Mouse (Mus musculus): ENCODE measurements around the gene Shisa8. TPM values are rescaled to one million over a fixed set of nuclear protein-coding genes. Genes with fewer than 3 reads are reported as not detected.

Gene Shisa8
- polyA plus RNA-seq, 1 experiment from 2014 or later: 0.08 TPM

DNA sequence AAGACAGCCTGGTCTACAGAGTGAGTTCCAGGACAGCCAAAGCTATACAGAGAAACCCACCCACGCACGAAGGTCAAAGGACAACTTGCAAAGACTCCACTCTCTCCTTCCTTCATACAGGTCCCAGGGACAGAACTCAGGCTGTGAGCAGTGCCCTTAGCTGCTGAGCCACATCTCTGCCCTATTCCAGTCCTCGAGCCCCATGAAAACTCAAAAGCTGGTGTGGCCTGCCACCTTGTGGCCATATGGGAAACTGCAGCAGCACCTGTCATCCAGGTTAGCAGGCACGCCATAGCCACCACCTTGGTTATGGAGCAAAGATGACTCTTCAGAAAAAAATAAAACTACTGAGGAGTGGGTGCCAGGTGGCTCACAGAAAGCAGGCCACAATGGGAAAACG lies 23.9 kb upstream of the Shisa8 start:
- Histone ChIP-seq H3K36me3 (replicated peaks) (peaks cover 28% of the 10 kb centered on the region), H3K4me3 (replicated peaks) (no peak overlapping the region), H3K27ac (replicated peaks) (no peak overlapping the region), H3K9me3 (replicated peaks) (no peaks in the 10 kb centered on the region), H3K27me3 (no peaks in the 10 kb centered on the region), H3K4me2 (no peak overlapping the region), H3K4me1 (replicated peaks) (peaks cover 21% of the 10 kb centered on the region), H3K9ac (no peak overlapping the region)
- ATAC-seq (ENCODE audit: insufficient read depth): peak; percentile 50; the same call in 1 of the 2 replicates
- WGBS (ENCODE audit: insufficient replicate concordance): 14% methylated on average over 5 of the region's 5 CpGs

DNA sequence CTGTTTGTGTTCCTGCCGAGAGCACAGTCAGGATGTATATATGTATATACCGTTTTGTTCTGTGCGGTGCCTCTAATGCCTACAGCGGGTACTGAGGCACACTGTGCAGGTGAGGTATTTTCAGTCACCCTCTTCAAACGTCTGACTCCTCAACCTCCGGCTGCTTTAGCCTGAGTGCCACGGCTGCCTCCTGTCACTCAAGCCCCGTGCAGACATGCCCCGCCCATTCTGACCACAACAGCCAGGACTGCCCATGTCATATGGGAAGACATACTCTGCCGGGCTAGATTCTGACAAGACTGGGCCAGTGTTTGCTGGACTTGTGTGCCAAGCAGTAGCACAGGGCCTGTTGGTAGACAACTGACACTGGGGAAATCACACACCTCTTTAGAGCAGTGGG lies 23.0 kb upstream of the Shisa8 start:
- ATAC-seq (ENCODE audit: insufficient read depth): 0 out of 2 replicates have a peak, but pooled peaks have one; percentile 14
- H3K4me2 ChIP-seq: no peak overlapping the region
- WGBS (ENCODE audit: insufficient replicate concordance): 38% methylated on average over 10 of the region's 10 CpGs
- H3K4me3 ChIP-seq (replicated peaks): no peak overlapping the region
- peaks cover 28% of the 10 kb centered on the region for H3K36me3 ChIP-seq (replicated peaks)
- H3K27me3 ChIP-seq: no peaks in the 10 kb centered on the region
- H3K4me1 ChIP-seq (replicated peaks): peaks cover 21% of the 10 kb centered on the region
- H3K9me3 ChIP-seq (replicated peaks): no peaks in the 10 kb centered on the region
- no peak overlapping the region for H3K9ac ChIP-seq
- H3K27ac ChIP-seq (replicated peaks): 0 out of 2 replicates have a peak overlapping the region, but pooled peaks have one; percentile 19

DNA sequence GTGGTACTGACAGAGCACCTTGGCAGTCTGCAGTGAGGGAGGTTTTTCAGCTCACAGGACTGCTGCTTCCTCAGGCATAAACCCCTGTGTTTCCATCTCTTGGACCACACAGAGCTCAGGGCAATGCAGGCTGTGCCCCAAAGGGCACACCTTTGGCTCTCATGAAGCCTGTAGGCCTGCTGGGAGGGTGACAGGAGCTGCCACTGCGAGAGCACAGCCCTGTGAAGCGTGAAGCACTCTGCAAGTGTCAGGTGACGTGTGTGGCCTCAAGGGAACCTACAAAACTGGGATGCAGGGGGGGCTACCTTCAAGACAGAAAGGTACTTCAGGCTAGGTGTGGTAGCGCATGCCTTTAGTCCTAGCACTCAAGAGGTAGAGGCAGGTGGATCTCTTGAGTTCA lies 20.0 kb upstream of the Shisa8 start:
- H3K9me3 ChIP-seq (replicated peaks): no peaks in the 10 kb centered on the region
- peaks cover 13% of the 10 kb centered on the region for H3K36me3 ChIP-seq (replicated peaks)
- H3K27me3 ChIP-seq: no peaks in the 10 kb centered on the region
- 83% methylated on average over 4 of the region's 4 CpGs for WGBS (ENCODE audit: insufficient replicate concordance)
- H3K4me1 ChIP-seq (replicated peaks): peaks cover 45% of the 10 kb centered on the region
- ATAC-seq (ENCODE audit: insufficient read depth): no peak
- no peak overlapping the region for H3K27ac ChIP-seq (replicated peaks)
- H3K9ac ChIP-seq: no peak overlapping the region
- no peak overlapping the region for H3K4me3 ChIP-seq (replicated peaks)
- no peak overlapping the region for H3K4me2 ChIP-seq

DNA sequence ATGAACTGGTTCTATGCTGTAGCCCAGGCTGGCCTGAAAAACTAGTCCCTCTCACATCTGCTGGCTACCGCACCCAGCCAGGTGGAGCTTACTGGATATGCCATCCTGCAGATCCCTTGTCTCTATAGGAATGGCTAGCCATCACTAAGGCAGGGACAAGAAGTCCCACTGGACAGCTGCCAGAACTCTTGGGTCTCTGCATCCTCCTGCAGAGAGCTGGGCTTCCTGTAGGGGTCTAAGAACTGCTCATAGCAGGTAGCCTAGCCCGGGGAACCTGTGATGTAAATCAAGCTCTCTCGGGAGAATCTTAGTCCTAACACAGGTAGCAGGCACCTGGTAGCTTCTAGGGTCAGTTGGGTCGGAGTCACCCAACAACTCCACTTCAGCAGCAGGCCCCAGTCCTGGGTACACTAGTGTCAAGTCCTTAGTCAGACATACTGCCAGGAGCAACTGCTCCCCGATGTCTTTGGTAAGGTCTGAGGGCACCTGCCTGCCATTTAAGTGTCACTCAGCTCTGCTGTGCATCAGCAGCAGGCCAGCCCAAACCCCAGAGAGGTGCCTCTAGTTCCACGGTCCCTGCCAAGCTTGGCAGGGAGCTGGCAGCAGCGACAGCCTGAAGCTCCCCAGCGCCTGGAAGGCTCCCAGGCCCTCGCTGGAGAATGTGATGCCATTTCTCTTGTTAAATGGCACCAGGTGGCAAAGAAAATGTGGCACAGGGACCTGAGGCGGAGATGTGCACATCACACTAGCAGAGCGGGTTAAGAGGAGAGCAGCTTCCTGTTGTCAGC lies 19.2 kb upstream of the Shisa8 start:
- Histone ChIP-seq H3K36me3 (replicated peaks) (peaks cover 7% of the 10 kb centered on the region), H3K4me2 (no peak overlapping the region), H3K4me3 (replicated peaks) (no peak overlapping the region), H3K27me3 (peaks cover 1% of the 10 kb centered on the region; the same call in 1 of the 2 replicates), H3K9ac (no peak overlapping the region), H3K9me3 (replicated peaks) (no peaks in the 10 kb centered on the region), H3K4me1 (replicated peaks) (peaks cover 46% of the 10 kb centered on the region), H3K27ac (replicated peaks) (no peak overlapping the region; the same call in 1 of the 2 replicates)
- 68% methylated on average over 11 of the region's 11 CpGs for WGBS (ENCODE audit: insufficient replicate concordance)
- ATAC-seq (ENCODE audit: insufficient read depth): no peak

DNA sequence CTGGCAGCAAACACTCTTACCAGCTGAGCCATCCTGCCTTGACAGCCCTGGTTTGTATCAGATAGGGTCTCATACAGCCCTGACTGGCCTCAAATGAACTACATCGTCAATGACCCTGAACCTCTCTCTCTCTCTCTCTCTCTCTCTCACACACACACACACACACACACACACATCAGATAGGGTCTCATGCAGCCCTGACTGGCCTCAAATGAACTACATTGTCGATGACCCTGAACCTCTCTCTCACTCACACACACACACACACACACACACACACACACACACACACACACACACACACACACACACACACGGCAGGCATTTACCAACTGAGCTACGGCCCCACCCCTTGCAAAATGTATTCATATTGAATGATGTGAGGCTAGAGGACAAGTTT lies 18.5 kb upstream of the Shisa8 start:
- Histone ChIP-seq H3K9ac (no peak overlapping the region), H3K4me3 (replicated peaks) (no peak overlapping the region), H3K4me1 (replicated peaks) (peaks cover 45% of the 10 kb centered on the region), H3K9me3 (replicated peaks) (no peaks in the 10 kb centered on the region), H3K27me3 (peaks cover 8% of the 10 kb centered on the region), H3K4me2 (no peak overlapping the region), H3K36me3 (replicated peaks) (peaks cover 7% of the 10 kb centered on the region), H3K27ac (replicated peaks) (0 out of 2 replicates have a peak overlapping the region, but pooled peaks have one; percentile 9)
- WGBS (ENCODE audit: insufficient replicate concordance): 70% methylated on average over 4 of the region's 4 CpGs
- ATAC-seq (ENCODE audit: insufficient read depth): no peak

DNA sequence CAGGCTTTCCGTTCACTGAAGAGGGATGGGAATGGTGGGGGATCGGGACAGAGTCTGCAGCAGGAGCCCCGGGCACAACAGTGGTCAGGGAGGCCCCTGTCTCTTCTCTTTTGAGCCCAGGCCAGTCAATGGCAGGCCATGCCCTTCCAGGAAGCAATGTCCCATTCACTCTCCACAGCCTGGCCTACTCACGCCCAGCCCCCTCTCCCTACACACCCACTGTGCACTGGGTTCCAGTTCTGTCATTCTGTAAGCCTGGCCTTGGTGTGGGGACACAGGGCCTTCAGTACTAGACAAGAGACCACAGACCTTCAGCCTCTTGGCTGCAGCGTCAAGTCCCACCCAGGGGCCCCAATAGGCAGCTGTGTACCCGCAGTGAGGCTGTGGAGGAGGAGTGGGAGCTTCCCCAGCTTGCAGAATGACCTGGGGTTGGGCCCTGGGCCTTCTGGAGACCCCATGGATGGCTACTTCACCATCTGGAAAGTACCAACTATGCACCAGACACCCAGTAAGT lies 17.5 kb upstream of the Shisa8 start:
- H3K9ac ChIP-seq: peak overlapping the region; percentile 50

DNA sequence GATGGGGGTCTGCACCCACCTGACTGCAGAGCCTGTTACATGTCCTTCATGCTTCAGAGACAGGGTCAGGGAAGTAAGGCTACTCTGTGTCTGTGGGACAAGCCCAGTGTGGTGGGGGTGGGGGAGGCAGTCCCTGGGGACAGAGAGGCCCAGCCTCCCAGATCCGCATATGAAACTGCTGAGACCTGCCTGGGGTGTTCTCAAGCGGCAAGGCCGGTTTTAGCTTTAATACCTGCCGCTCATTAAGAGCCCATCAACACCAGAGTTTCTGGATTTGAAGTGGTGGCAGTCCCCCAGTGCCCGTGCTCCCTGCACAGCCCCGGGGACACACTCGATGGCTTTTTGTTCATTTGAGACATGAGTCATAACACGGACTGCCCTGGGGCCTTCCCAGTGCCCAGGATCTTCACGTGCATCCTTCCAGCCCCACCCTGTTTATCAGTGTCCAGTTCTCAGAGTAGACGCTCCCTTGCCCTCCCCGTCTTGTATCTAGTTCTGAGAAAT lies 17.0 kb upstream of the Shisa8 start:
- H3K4me3 ChIP-seq (replicated peaks): peak overlapping the region; percentile 18
- H3K4me2 ChIP-seq: peak overlapping the region; percentile 68
- WGBS (ENCODE audit: insufficient replicate concordance): 37% methylated on average over 11 of the region's 11 CpGs
- ATAC-seq (ENCODE audit: insufficient read depth): peak; percentile 97
- H3K9ac ChIP-seq: peak overlapping the region; percentile 50
- H3K9me3 ChIP-seq (replicated peaks): no peaks in the 10 kb centered on the region
- H3K36me3 ChIP-seq (replicated peaks): peaks cover 7% of the 10 kb centered on the region
- peaks cover 23% of the 10 kb centered on the region for H3K27me3 ChIP-seq
- H3K4me1 ChIP-seq (replicated peaks): peaks cover 50% of the 10 kb centered on the region
- H3K27ac ChIP-seq (replicated peaks): peak overlapping the region; percentile 85

More for the DNA sequence above, 17.5 kb upstream of the Shisa8 start:
- peak overlapping the region; percentile 18 for H3K4me3 ChIP-seq (replicated peaks)
- peaks cover 17% of the 10 kb centered on the region for H3K27me3 ChIP-seq
- H3K27ac ChIP-seq (replicated peaks): peak overlapping the region; percentile 85
- no peaks in the 10 kb centered on the region for H3K9me3 ChIP-seq (replicated peaks)
- 61% methylated on average over 6 of the region's 6 CpGs for WGBS (ENCODE audit: insufficient replicate concordance)
- ATAC-seq (ENCODE audit: insufficient read depth): peak; percentile 55
- peaks cover 7% of the 10 kb centered on the region for H3K36me3 ChIP-seq (replicated peaks)
- H3K4me1 ChIP-seq (replicated peaks): peaks cover 45% of the 10 kb centered on the region
- H3K4me2 ChIP-seq: peak overlapping the region; percentile 68

DNA sequence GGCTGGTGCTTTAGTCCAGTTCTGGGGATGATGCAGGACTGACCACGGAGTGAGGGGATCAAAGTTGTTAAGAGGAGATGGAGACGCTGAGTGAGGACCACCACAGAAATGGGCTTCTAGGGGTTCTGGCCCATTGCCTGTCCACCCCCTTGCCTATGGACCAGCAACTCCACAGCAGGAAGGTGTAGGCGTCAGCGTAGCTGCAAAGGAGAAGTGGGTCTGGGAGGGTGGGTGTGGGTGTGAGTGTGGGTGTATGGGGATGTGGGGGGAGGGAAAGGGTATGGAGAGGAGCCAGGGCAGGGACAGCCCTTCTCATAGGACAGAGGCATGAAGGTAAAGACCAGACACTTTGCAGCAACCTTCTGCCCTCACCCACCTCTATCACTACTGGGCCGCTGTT lies 13.2 kb upstream of the Shisa8 start:
- Histone ChIP-seq H3K27me3 (peaks cover 60% of the 10 kb centered on the region), H3K4me3 (replicated peaks) (no peak overlapping the region), H3K4me2 (no peak overlapping the region), H3K9me3 (replicated peaks) (no peaks in the 10 kb centered on the region), H3K36me3 (replicated peaks) (no peaks in the 10 kb centered on the region), H3K4me1 (replicated peaks) (peaks cover 55% of the 10 kb centered on the region), H3K27ac (replicated peaks) (no peak overlapping the region), H3K9ac (no peak overlapping the region)
- WGBS (ENCODE audit: insufficient replicate concordance): 64% methylated on average over 5 of the region's 5 CpGs
- ATAC-seq (ENCODE audit: insufficient read depth): no peak

DNA sequence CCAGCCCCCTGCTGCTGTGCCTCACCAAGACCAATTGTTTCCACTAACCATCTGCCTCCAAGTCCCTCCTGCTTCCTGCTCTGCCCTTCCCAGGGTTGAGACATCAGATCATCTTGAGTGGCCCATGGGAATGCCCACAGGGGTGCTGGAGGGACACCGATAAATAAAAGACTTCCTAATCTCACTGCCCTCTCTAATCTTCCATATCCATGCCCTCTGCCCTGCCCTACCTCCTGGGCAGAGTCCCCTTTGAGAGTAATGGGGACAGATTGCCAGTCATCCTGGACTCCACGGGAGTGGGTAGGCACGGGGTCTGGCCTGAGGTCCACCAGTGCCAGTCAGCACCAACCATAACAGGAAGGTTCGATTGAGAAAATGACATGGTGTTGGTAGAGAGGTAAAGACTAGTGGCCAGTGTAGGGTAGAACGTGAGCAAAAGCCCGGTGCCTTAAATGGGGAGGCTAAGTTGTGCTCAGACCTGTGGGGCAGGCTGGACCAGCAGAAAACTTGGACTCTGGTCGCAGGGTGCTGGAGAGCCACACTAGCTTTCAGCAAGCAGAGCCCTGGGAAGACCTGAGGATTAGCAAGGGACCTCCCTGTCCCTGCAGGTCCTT lies 12.1 kb upstream of the Shisa8 start:
- no peaks in the 10 kb centered on the region for H3K36me3 ChIP-seq (replicated peaks)
- H3K4me2 ChIP-seq: peak overlapping the region; percentile 79
- peaks cover 44% of the 10 kb centered on the region for H3K4me1 ChIP-seq (replicated peaks)
- 33% methylated on average over 7 of the region's 7 CpGs for WGBS (ENCODE audit: insufficient replicate concordance)
- H3K4me3 ChIP-seq (replicated peaks): peak overlapping the region; percentile 56
- H3K27me3 ChIP-seq: peaks cover 67% of the 10 kb centered on the region
- peak; percentile 72 for ATAC-seq (ENCODE audit: insufficient read depth)
- H3K9me3 ChIP-seq (replicated peaks): no peaks in the 10 kb centered on the region
- no peak overlapping the region for H3K27ac ChIP-seq (replicated peaks)
- no peak overlapping the region; the same call in 1 of the 2 replicates for H3K9ac ChIP-seq

DNA sequence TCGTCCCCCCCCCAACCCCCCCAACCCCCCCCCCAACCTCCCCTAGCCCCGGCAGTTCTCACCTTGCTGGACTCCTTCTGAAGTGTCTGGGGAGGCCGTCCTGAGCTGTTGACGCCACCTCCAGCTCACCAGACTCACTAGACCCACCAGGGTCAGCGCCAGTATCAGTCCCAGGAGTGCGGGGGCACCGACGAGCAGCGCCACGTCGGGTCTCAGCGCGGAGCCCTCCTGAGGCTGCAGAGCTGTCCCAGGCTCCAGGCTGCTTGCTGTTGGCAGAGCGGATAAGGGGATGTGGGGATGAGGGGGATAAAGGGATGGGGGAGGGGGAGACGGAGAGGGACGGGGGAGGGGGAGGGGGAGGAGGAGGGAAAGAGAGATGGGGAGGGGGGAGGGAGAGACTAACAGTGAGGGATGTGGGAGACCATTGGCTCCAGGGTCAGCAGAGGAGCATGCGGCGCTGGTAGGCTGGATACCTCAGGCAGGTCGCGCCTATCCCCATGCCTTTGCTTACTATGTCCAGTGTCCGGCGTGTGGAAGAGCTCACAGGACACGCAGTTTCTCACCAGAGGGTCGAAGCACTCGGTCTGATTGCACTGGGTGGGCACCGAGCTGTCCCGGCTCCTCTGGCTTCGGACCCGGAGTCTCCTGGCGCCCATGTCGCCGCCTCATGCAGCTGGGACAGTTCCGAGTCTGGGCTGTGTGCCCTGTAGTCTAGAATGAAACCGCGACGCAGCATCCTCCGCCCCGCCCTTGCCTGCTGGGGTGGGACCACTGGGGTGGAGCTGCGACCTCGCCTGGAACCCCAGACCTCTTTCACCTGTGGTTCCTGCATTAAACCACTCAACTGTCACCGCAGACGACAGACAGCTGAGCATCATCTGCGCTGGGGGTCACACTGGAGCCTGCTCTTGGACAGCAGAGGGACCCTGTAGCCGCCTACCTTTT lies 11.3 kb upstream of the Shisa8 start, which contains the start of gene Tnfrsf13c:
TSS of gene Tnfrsf13c (minus strand) at position 713 of the 945 bp plus-strand sequence.
- peak within 1 kb of the TSS; percentile 54 for H3K9ac ChIP-seq
- peak within 1 kb of the TSS; percentile 79 for H3K4me2 ChIP-seq
- no peak within 1 kb of the TSS for H3K27ac ChIP-seq (replicated peaks)
- H3K36me3 ChIP-seq (replicated peaks): no peaks in the 10 kb centered on the region
- peaks cover 74% of the 10 kb centered on the region for H3K27me3 ChIP-seq
- no peaks in the 10 kb centered on the region for H3K9me3 ChIP-seq (replicated peaks)
- ATAC-seq (ENCODE audit: insufficient read depth): peak; percentile 77
- 5% methylated on average over 44 of the region's 44 CpGs for WGBS (ENCODE audit: insufficient replicate concordance)
- peaks cover 36% of the 10 kb centered on the region for H3K4me1 ChIP-seq (replicated peaks)
- H3K4me3 ChIP-seq (replicated peaks): peak within 1 kb of the TSS; percentile 56

All from liver, embryonic 15.5 days (tissue).